Mouse (Mus musculus): ENCODE data around the gene Nmnat2. TPM values are rescaled to one million over a fixed set of nuclear protein-coding genes. Genes with fewer than 3 reads are reported as not detected.

Gene Nmnat2
- total RNA-seq, 2 experiments from 2014 or later: not detected

- no peak for ATAC-seq (replicated peaks; ENCODE audit: low FRiP score, poor library complexity, severe bottlenecking)
Observed at GRCm38 (mm10) chr1:152975144-152975543, 20.4 kb downstream of the Nmnat2 start.

- no peak for ATAC-seq (replicated peaks; ENCODE audit: low FRiP score, poor library complexity, severe bottlenecking)
Observed at GRCm38 (mm10) chr1:152978700-152979099, 23.9 kb downstream of the Nmnat2 start.

- ATAC-seq (replicated peaks; ENCODE audit: low FRiP score, poor library complexity, severe bottlenecking): no peak
Observed at GRCm38 (mm10) chr1:152983416-152983815, 28.6 kb downstream of the Nmnat2 start.

GRCm38 (mm10) chr1:152986981-152987380 is 32.2 kb downstream of the Nmnat2 start:
- no peak for ATAC-seq (replicated peaks; ENCODE audit: low FRiP score, poor library complexity, severe bottlenecking)

GRCm38 (mm10) chr1:152990067-152990466 is 35.3 kb downstream of the Nmnat2 start:
- no peak for ATAC-seq (replicated peaks; ENCODE audit: low FRiP score, poor library complexity, severe bottlenecking)

- ATAC-seq (replicated peaks; ENCODE audit: low FRiP score, poor library complexity, severe bottlenecking): no peak
Observed at GRCm38 (mm10) chr1:152992271-152993134, 37.7 kb downstream of the Nmnat2 start.

GRCm38 (mm10) chr1:152993803-152994202 is 39.0 kb downstream of the Nmnat2 start:
- no peak for ATAC-seq (replicated peaks; ENCODE audit: low FRiP score, poor library complexity, severe bottlenecking)

- ATAC-seq (replicated peaks; ENCODE audit: low FRiP score, poor library complexity, severe bottlenecking): no peak
Observed at GRCm38 (mm10) chr1:152999983-153000382, 45.2 kb downstream of the Nmnat2 start.

- ATAC-seq (replicated peaks; ENCODE audit: low FRiP score, poor library complexity, severe bottlenecking): no peak
Observed at GRCm38 (mm10) chr1:153000486-153001228, 45.9 kb downstream of the Nmnat2 start.

GRCm38 (mm10) chr1:153002295-153003050 is 47.7 kb downstream of the Nmnat2 start:
- ATAC-seq (replicated peaks; ENCODE audit: low FRiP score, poor library complexity, severe bottlenecking): no peak

- no peak for ATAC-seq (replicated peaks; ENCODE audit: low FRiP score, poor library complexity, severe bottlenecking)
Observed at GRCm38 (mm10) chr1:153004472-153004871, 49.7 kb downstream of the Nmnat2 start.

GRCm38 (mm10) chr1:153006054-153006453 is 51.3 kb downstream of the Nmnat2 start:
- no peak for ATAC-seq (replicated peaks; ENCODE audit: low FRiP score, poor library complexity, severe bottlenecking)

GRCm38 (mm10) chr1:153006761-153007160 is 52.0 kb downstream of the Nmnat2 start:
- ATAC-seq (replicated peaks; ENCODE audit: low FRiP score, poor library complexity, severe bottlenecking): no peak

- ATAC-seq (replicated peaks; ENCODE audit: low FRiP score, poor library complexity, severe bottlenecking): no peak
Observed at GRCm38 (mm10) chr1:153007292-153007691, 52.5 kb downstream of the Nmnat2 start.

- no peak for ATAC-seq (replicated peaks; ENCODE audit: low FRiP score, poor library complexity, severe bottlenecking)
Observed at GRCm38 (mm10) chr1:153007824-153008223, 53.0 kb downstream of the Nmnat2 start.

GRCm38 (mm10) chr1:153009338-153009737 is 54.5 kb downstream of the Nmnat2 start:
- no peak for ATAC-seq (replicated peaks; ENCODE audit: low FRiP score, poor library complexity, severe bottlenecking)

- ATAC-seq (replicated peaks; ENCODE audit: low FRiP score, poor library complexity, severe bottlenecking): no peak
Observed at GRCm38 (mm10) chr1:153010353-153011351, 55.9 kb downstream of the Nmnat2 start.

GRCm38 (mm10) chr1:153011544-153011943 is 56.8 kb downstream of the Nmnat2 start:
- ATAC-seq (replicated peaks; ENCODE audit: low FRiP score, poor library complexity, severe bottlenecking): no peak

Measured in erythroid progenitor cell, adult 5-6 weeks (primary cell).